Comparison of ENCODE assay signal across 8 mouse cellular contexts in the genomic region with DNA sequence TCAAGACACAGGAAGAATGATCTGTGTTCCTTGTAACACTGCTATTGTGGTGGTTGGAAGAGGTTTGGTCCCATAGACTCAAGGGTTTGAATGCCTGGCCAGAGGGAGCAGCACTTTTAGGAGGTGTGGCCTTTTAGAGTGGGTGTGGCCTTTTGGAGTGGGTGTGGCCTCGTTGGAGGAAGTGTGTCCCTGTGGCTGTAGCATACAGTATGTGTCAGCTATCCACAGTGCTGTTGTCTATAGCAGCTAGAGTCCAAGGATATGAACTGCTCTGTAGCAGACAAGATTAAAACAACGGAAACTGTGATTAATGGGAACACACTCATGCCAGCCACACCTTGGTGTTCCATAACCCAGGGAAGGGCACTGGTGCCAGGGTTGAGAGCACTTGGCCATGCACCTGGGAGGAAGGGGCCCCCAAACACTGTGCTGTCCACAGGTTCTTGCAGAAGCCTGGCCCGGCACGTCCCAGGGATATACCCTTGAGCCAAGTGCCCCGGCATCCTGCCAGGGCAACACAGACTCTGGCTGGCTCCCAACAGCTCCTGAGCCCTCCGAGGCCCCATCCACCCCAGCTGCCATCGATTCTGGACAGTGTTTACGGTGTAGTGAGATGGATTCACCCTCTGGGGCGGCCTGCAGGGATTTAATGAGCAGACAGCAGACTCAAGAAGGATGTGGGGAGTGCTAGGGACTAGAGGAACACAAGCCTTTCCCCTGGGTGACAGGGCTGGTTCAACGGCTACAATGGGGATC. TPM values are rescaled to one million over a fixed set of nuclear protein-coding genes. Genes with fewer than 3 reads are reported as not detected.
DNase-seq lines count a peak whose midpoint lies in the region; ATAC-seq and TF ChIP-seq lines count a peak whose summit lies in the region.

No protein-coding gene starts in this region.

- H3K4me1 ChIP-seq in heart, embryonic 14.5 days (ENCODE audit: control insufficient read depth in 2 of 2, insufficient read depth in 2 of 2, low read length in 2 of 2), result peaks cover 33 to 54% of the 10 kb centered on the region in 2 experiments
- H3K4me1 ChIP-seq in lung, adult 2 months (ENCODE audit: control insufficient read depth, insufficient read depth, low read length), result peaks cover 2% of the 10 kb centered on the region; the same call in 1 of the 2 replicates

- peak overlapping the region; percentile 16; the same call in 1 of the 2 replicates for H3K27ac ChIP-seq in gastrocnemius, adult 2 months
- peak overlapping the region; percentile 84 to 90 for H3K27ac ChIP-seq in heart, embryonic 14.5 days (replicated peaks in 1 of 2; ENCODE audit: control insufficient read depth in 1 of 2, insufficient read depth in 1 of 2, low read depth in 2 of 2, low read length in 2 of 2)

- peak overlapping the region; percentile 14; the same call in 1 of the 2 replicates for H3K4me2 ChIP-seq in heart, embryonic 14.5 days (ENCODE audit: low read length)

- peak; percentile 50 for DNase-seq in gastrocnemius, adult 2 months
- DNase-seq in gastrocnemius, postnatal 36 days, result no peak
- peak; percentile 18 for DNase-seq in 3T3-L1 (ENCODE audit: low read depth, low spot score)
- DNase-seq in adrenal gland, postnatal 36 days, result peak; percentile 81 to 85
- DNase-seq in lung, adult 2 months, result peak; percentile 58
- peak; percentile 64 to 69 for DNase-seq in urinary bladder, postnatal 4 days (ENCODE audit: low spot score in 2 of 2)
- DNase-seq in left cerebral cortex, adult 8-10 months (ENCODE audit: low spot score in 2 of 2), result no peak

- intact Hi-C loops in gastrocnemius, adult 2 months (cut with DNase I), result no loop called here
- intact Hi-C loops in gastrocnemius, postnatal 36 days (cut with DNase I), result no loop called here

- TF ChIP-seq POLR2A in lung, adult 2 months (IDR thresholded peaks at IDR 0.05; ENCODE audit: borderline replicate concordance, extremely low read depth, low read depth, low read length), result no peak

- H3K36me3 ChIP-seq in heart, embryonic 14.5 days (ENCODE audit: control insufficient read depth, insufficient read depth, low read length), result no peaks in the 10 kb centered on the region

- H3K9me3 ChIP-seq in heart, embryonic 14.5 days (ENCODE audit: control insufficient read depth, low read length), result no peaks in the 10 kb centered on the region

- no peak overlapping the region for H3K4me3 ChIP-seq in gastrocnemius, adult 2 months
- no peak overlapping the region for H3K4me3 ChIP-seq in heart, embryonic 14.5 days (ENCODE audit: control insufficient read depth in 1 of 2, insufficient read depth in 1 of 2, low read depth in 1 of 2, low read length in 2 of 2)
- H3K4me3 ChIP-seq in lung, adult 2 months (replicated peaks; ENCODE audit: extremely low read depth, low read depth, low read length), result no peak overlapping the region

- 23% methylated on average over 10 of the region's 10 CpGs for WGBS in heart, embryonic 14.5 days
- WGBS in lung, adult 2 months, result 25% methylated on average over 10 of the region's 10 CpGs

- no peaks in the 10 kb centered on the region for H3K27me3 ChIP-seq in heart, embryonic 14.5 days (ENCODE audit: control insufficient read depth, insufficient read depth, low read length)

- no peak overlapping the region; the same call in 1 of the 2 replicates for H3K9ac ChIP-seq in heart, embryonic 14.5 days (ENCODE audit: low read length)

- peak; percentile 86 for ATAC-seq in heart, embryonic 14.5 days (ENCODE audit: insufficient number of reproducible peaks, insufficient read depth, low FRiP score, low read depth)

- no peak for TF ChIP-seq CTCF in gastrocnemius, adult 2 months (IDR thresholded peaks at IDR 0.05)
- TF ChIP-seq CTCF in lung, adult 2 months (IDR thresholded peaks at IDR 0.05; ENCODE audit: insufficient read depth, low read length), result no peak

RNA-seq across cellular contexts. Expression of gene Adarb1, which starts 46.3 kb away (rescaled TPM):
- total RNA-seq in gastrocnemius, adult 2 months (2021), result 1 to 10 TPM; 6.6 to 8.9 TPM
- 10 to 100 TPM in 1 of 2 experiments, 1 to 10 TPM in 1; 5.9 to 10.7 TPM for total RNA-seq in gastrocnemius, postnatal 36 days (2021)
- 10 to 100 TPM; 10.8 to 68.2 TPM for total RNA-seq in adrenal gland, postnatal 36 days (2021)
- polyA plus RNA-seq in heart, embryonic 14.5 days (2014; fragmentation: Nextera tagmentation; extraction: Ambion mirVana), result 13.4 and 15.4 TPM in 2 replicates
- polyA plus RNA-seq in lung, adult 2 months (2012; rRNA removed), result 29.9 and 35.0 TPM in 2 replicates
- total RNA-seq in left cerebral cortex, adult 8-10 months (2022), result 100 to 1,000 TPM; 130 to 141 (median 135) TPM

RNA-seq across cellular contexts. Expression of gene Fam207a, which starts 51.2 kb away (rescaled TPM):
- 1 to 10 TPM; 5.4 to 8.4 TPM for total RNA-seq in gastrocnemius, adult 2 months (2021)
- 1 to 10 TPM; 4.7 to 5.4 TPM for total RNA-seq in gastrocnemius, postnatal 36 days (2021)
- 10 to 100 TPM; 19.2 to 25.0 TPM for total RNA-seq in adrenal gland, postnatal 36 days (2021)
- 23.0 TPM in 2 replicates for polyA plus RNA-seq in heart, embryonic 14.5 days (2014; fragmentation: Nextera tagmentation; extraction: Ambion mirVana)
- 24.6 and 24.7 TPM in 2 replicates for polyA plus RNA-seq in lung, adult 2 months (2012; rRNA removed)
- total RNA-seq in left cerebral cortex, adult 8-10 months (2022), result 10 to 100 TPM; 26.6 to 32.7 (median 29.5) TPM

Comparison
In these comparisons a context has a peak if more than half of its experiments do, and no peak if none do; other contexts are left out.
1. DNase-seq: peak in gastrocnemius, adult 2 months (single experiment), 3T3-L1 (single experiment), adrenal gland, postnatal 36 days (2 of 2), lung, adult 2 months (single experiment) and urinary bladder, postnatal 4 days (2 of 2); none in gastrocnemius, postnatal 36 days (0 of 2) and left cerebral cortex, adult 8-10 months (0 of 2).